ENCODE assay signal across 21 mouse cellular contexts in genomic region chr15:84603267-84603963, GRCm38 (mm10). TPM values are rescaled to one million over a fixed set of nuclear protein-coding genes. Genes with fewer than 3 reads are reported as not detected.
DNase-seq lines count a peak whose midpoint lies in the region; ATAC-seq lines count a peak whose summit lies in the region.
"Had no signal": no experiment of that assay in that cellular context is flagged by ENCODE, and none has a peak within 500 bp of the region (broad histone marks: within the 10 kb centered on the region; RNA-seq: fewer than 3 reads in every experiment).

No protein-coding gene starts in this region.

- DNase-seq in adrenal gland, postnatal 14 days = peak; percentile 22
- DNase-seq in adrenal gland, adult 2 months = no peak
- DNase-seq in kidney, adult 18-20 months = peak; percentile 17
- no peak for DNase-seq in kidney, postnatal 10 days
- no peak for DNase-seq in right cerebral cortex, postnatal 4 days
- DNase-seq in gastrocnemius, postnatal 36 days = no peak
- DNase-seq: adrenal gland, postnatal 25 days; cerebellum, adult 11 months; cerebellum, postnatal 25 days; gastrocnemius, postnatal 10 days; lung, adult 2 months; midbrain, embryonic 14.5 days; spleen, adult 18-20 months; thymus, postnatal 36 days had no signal

- peak overlapping the region; percentile 80 for H3K27ac ChIP-seq in kidney, embryonic 16.5 days (ENCODE audit: low read length)
- no peak overlapping the region for H3K27ac ChIP-seq in intestine, embryonic 15.5 days
- H3K27ac ChIP-seq: forebrain, embryonic 13.5 days; limb, embryonic 12.5 days; liver, embryonic 12.5 days had no signal

- no peak overlapping the region for H3K4me2 ChIP-seq in kidney, embryonic 16.5 days (replicated peaks; ENCODE audit: low read depth, low read length)
- H3K4me2 ChIP-seq in intestine, embryonic 15.5 days (replicated peaks) = no peak overlapping the region
- H3K4me2 ChIP-seq: forebrain, embryonic 13.5 days; limb, embryonic 12.5 days; liver, embryonic 12.5 days had no signal

- no peak overlapping the region for H3K4me3 ChIP-seq in kidney, embryonic 16.5 days (ENCODE audit: low read length)
- H3K4me3 ChIP-seq in intestine, embryonic 15.5 days (replicated peaks) = no peak overlapping the region
- H3K4me3 ChIP-seq: forebrain, embryonic 13.5 days; limb, embryonic 12.5 days; liver, embryonic 12.5 days; megakaryocyte, embryonic 14.5 days had no signal

- H3K4me1 ChIP-seq in kidney, embryonic 16.5 days (ENCODE audit: insufficient read depth, low read length) = peaks cover 15% of the 10 kb centered on the region
- H3K4me1 ChIP-seq in intestine, embryonic 15.5 days (replicated peaks) = no peaks in the 10 kb centered on the region
- H3K4me1 ChIP-seq: liver, embryonic 12.5 days had no signal

- no peaks in the 10 kb centered on the region for H3K36me3 ChIP-seq in kidney, embryonic 16.5 days (ENCODE audit: insufficient read depth, low read length)
- no peaks in the 10 kb centered on the region for H3K36me3 ChIP-seq in intestine, embryonic 15.5 days
- H3K36me3 ChIP-seq: limb, embryonic 12.5 days; liver, embryonic 12.5 days had no signal

- H3K9ac ChIP-seq in kidney, embryonic 16.5 days (replicated peaks; ENCODE audit: low read length) = peak overlapping the region; percentile 26; the same call in 1 of the 2 replicates
- no peak overlapping the region for H3K9ac ChIP-seq in intestine, embryonic 15.5 days
- H3K9ac ChIP-seq: forebrain, embryonic 13.5 days; limb, embryonic 12.5 days; liver, embryonic 12.5 days had no signal

- peaks cover 6% of the 10 kb centered on the region; the same call in 1 of the 2 replicates for H3K9me3 ChIP-seq in kidney, embryonic 16.5 days (ENCODE audit: low read length)
- no peaks in the 10 kb centered on the region for H3K9me3 ChIP-seq in intestine, embryonic 15.5 days
- H3K9me3 ChIP-seq: forebrain, embryonic 13.5 days; liver, embryonic 12.5 days had no signal

- ATAC-seq in kidney, embryonic 16.5 days (ENCODE audit: low FRiP score, low TSS enrichment) = peak; percentile 76
- no peak for ATAC-seq in intestine, embryonic 15.5 days
- ATAC-seq: activated CD4-positive, CD25-positive, alpha-beta regulatory T cell, adult 4 months; forebrain, embryonic 13.5 days; liver, embryonic 12.5 days had no signal

- intact Hi-C loops in gastrocnemius, postnatal 36 days (cut with DNase I) = no loop called here

- WGBS in kidney, embryonic 16.5 days = 32% methylated on average over 8 of the region's 8 CpGs
- 66% methylated on average over 8 of the region's 8 CpGs for WGBS in intestine, embryonic 15.5 days

- no peaks in the 10 kb centered on the region for H3K27me3 ChIP-seq in kidney, embryonic 16.5 days (ENCODE audit: insufficient read depth, low read length)
- H3K27me3 ChIP-seq in intestine, embryonic 15.5 days (replicated peaks) = no peaks in the 10 kb centered on the region
- H3K27me3 ChIP-seq: limb, embryonic 12.5 days; liver, embryonic 12.5 days had no signal

RNA-seq across cellular contexts. Expression of gene Rtl6, which starts 45.8 kb away (rescaled TPM):
- 6.3 and 7.2 TPM in 2 replicates for total RNA-seq in adrenal gland, postnatal 14 days (2021)
- 1 to 10 TPM; 3.9 to 8.9 TPM for total RNA-seq in adrenal gland, adult 2 months (2021)
- polyA plus RNA-seq in adrenal gland, adult 2 months (2012; rRNA removed) = 9.1 and 10.1 TPM in 2 replicates
- polyA plus RNA-seq in kidney, embryonic 16.5 days (2015; fragmentation: Nextera tagmentation; extraction: Ambion mirVana) = 16.6 and 17.7 TPM in 2 replicates
- polyA plus RNA-seq in intestine, embryonic 15.5 days (2015; fragmentation: Nextera tagmentation; extraction: Ambion mirVana) = 10.1 and 10.3 TPM in 2 replicates
- 1 to 10 TPM; 3.1 to 3.4 TPM for total RNA-seq in gastrocnemius, postnatal 36 days (2021)

Comparison
In these comparisons a context has a peak if more than half of its experiments do, and no peak if none do; other contexts are left out.
1. DNase-seq: peak in adrenal gland, postnatal 14 days (single experiment) and kidney, adult 18-20 months (single experiment); none in adrenal gland, adult 2 months (single experiment), kidney, postnatal 10 days (single experiment), right cerebral cortex, postnatal 4 days (single experiment) and gastrocnemius, postnatal 36 days (0 of 2).